9 mouse cellular contexts compared by ENCODE assay signal in the genomic region with DNA sequence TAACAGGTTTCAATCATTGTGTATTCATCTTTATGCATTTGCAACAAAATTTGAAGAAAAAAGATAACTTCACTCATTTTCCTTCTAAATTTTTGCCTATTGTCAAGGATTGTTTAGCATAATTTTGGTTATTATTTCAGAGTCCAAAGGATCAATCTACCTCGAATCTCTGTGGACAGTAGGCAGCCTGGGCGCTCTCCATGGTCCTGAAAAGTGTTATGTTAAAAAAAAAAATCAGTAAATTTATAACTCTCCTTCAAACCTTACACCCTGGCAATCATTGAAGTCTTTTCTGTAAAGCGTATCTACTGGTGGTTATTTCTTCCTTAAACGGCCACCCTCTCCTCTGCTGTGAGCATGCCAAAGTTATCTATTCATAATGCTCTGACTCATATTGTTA. TPM values are rescaled to one million over a fixed set of nuclear protein-coding genes. Genes with fewer than 3 reads are reported as not detected.
DNase-seq lines count a peak whose midpoint lies in the region; ATAC-seq and TF ChIP-seq lines count a peak whose summit lies in the region.
"Had no signal": no experiment of that assay in that cellular context is flagged by ENCODE, and none has a peak within 500 bp of the region (broad histone marks: within the 10 kb centered on the region; RNA-seq: fewer than 3 reads in every experiment).

No protein-coding gene starts in this region.

- no peak for ATAC-seq in liver, embryonic 12.5 days
- ATAC-seq: intestine, postnatal 0 days had no signal

- H3K4me3 ChIP-seq in liver, adult 2 months (ENCODE audit: insufficient read depth, low read depth, low read length) = no peak overlapping the region
- H3K4me3 ChIP-seq in liver, embryonic 12.5 days = no peak overlapping the region
- no peak overlapping the region for H3K4me3 ChIP-seq in left cerebral cortex, adult 2 months

- intact Hi-C loops in left cerebral cortex, adult 2 months (cut with DNase I) = loop anchor here (2.0 kb wide), 1 partner anchor 26 kb away; a partner anchor contains a TSS

- no peaks in the 10 kb centered on the region for H3K4me1 ChIP-seq in liver, adult 2 months (ENCODE audit: control insufficient read depth, insufficient read depth, low read length)
- no peaks in the 10 kb centered on the region for H3K4me1 ChIP-seq in liver, embryonic 12.5 days

- H3K27me3 ChIP-seq in liver, adult 2 months (ENCODE audit: control insufficient read depth, insufficient read depth, low read length) = no peaks in the 10 kb centered on the region; the same call in 1 of the 2 replicates
- H3K27me3 ChIP-seq in liver, embryonic 12.5 days (replicated peaks) = no peaks in the 10 kb centered on the region

- 47% methylated on average over 4 of the region's 4 CpGs for WGBS in liver, adult 2 months
- WGBS in liver, embryonic 12.5 days (ENCODE audit: insufficient replicate concordance) = 31% methylated on average over 4 of the region's 4 CpGs

- no peaks in the 10 kb centered on the region for H3K79me2 ChIP-seq in liver, adult 2 months (ENCODE audit: control insufficient read depth, insufficient read depth, low read length)

- no peaks in the 10 kb centered on the region for H3K36me3 ChIP-seq in liver, adult 2 months (ENCODE audit: control insufficient read depth, insufficient read depth, low read length)
- no peaks in the 10 kb centered on the region for H3K36me3 ChIP-seq in liver, embryonic 12.5 days

- no peak for TF ChIP-seq POLR2A in liver, adult 2 months (IDR thresholded peaks at IDR 0.05; ENCODE audit: extremely low read depth, insufficient read depth, low read length)

- H3K27ac ChIP-seq in liver, adult 2 months (replicated peaks; ENCODE audit: insufficient read depth, low read depth, low read length) = no peak overlapping the region
- H3K27ac ChIP-seq in liver, embryonic 12.5 days = no peak overlapping the region
- no peak overlapping the region for H3K27ac ChIP-seq in left cerebral cortex, adult 2 months

- H3K9ac ChIP-seq in liver, adult 2 months (ENCODE audit: low read depth, low read length) = no peak overlapping the region
- no peak overlapping the region for H3K9ac ChIP-seq in liver, embryonic 12.5 days

- DNase-seq in liver, adult 2 months (ENCODE audit: extremely low read depth, low read depth, low spot score) = peak; percentile 4
- DNase-seq in NIH3T3 (ENCODE audit: low read depth) = peak; percentile 78
- DNase-seq in embryo, embryonic 11 days = peak; percentile 64
- peak; percentile 6 for DNase-seq in lung, postnatal 36 days
- DNase-seq in left cerebral cortex, adult 2 months (ENCODE audit: extremely low spot score in 1 of 2, low spot score in 2 of 2) = no peak
- DNase-seq in spleen, postnatal 14 days (ENCODE audit: low spot score in 2 of 2) = no peak

- H3K4me2 ChIP-seq in liver, embryonic 12.5 days = no peak overlapping the region

- TF ChIP-seq CTCF in liver, adult 2 months (IDR thresholded peaks at IDR 0.05; ENCODE audit: low read depth, low read length) = no peak
- TF ChIP-seq CTCF in left cerebral cortex, adult 2 months (IDR thresholded peaks at IDR 0.05) = no peak

- no peaks in the 10 kb centered on the region for H3K9me3 ChIP-seq in liver, embryonic 12.5 days (replicated peaks)

RNA-seq across cellular contexts. Expression of a gene that starts 26.2 kb away (rescaled TPM):
- 0.09 and 0.13 TPM in 2 replicates for total RNA-seq in liver, adult 2 months (2014; rRNA removed)
- polyA plus RNA-seq in liver, adult 2 months (2012; rRNA removed) = 0.02 TPM in 1 of 2 replicates, not detected in the other
- not detected in 2 replicates for polyA plus RNA-seq in liver, embryonic 12.5 days (2016; fragmentation: Nextera tagmentation; extraction: Ambion mirVana)
- total RNA-seq in left cerebral cortex, adult 2 months (2021) = 100 to 1,000 TPM; 249 to 268 TPM
- polyA plus RNA-seq: liver, embryonic 16.5 days had no signal

Comparison
In these comparisons a context has a peak if more than half of its experiments do, and no peak if none do; other contexts are left out.
1. DNase-seq: peak in liver, adult 2 months (single experiment), NIH3T3 (single experiment), embryo, embryonic 11 days (single experiment) and lung, postnatal 36 days (single experiment); none in left cerebral cortex, adult 2 months (0 of 2) and spleen, postnatal 14 days (0 of 2).
2. RNA of a gene that starts 26.2 kb away (total RNA-seq): 249 to 268 TPM in left cerebral cortex, adult 2 months; 0.09 to 0.13 TPM in liver, adult 2 months; every median in the first group is over 100 times any median in the second.